Mouse (Mus musculus) kidney, adult 2 months (tissue): ENCODE data around the gene Dusp3. TPM values are rescaled to one million over a fixed set of nuclear protein-coding genes. Genes with fewer than 3 reads are reported as not detected.
A peak's percentile ranks its signal among the peaks of the same experiment; 100 is the strongest.

ENCODE experiments used
- DNase-seq: peaks from one replicate; pipeline ENCODE4 v3.0.0; 2021
- H3K27ac ChIP-seq: fragments of 200-500 bp; 2 replicates; pipeline ENCODE4 v1.5.1; 2012; ENCODE audit warnings: low read depth, low read length, control low read depth, inconsistent platforms; ENCODE audit not compliant: insufficient read depth
- H3K27me3 ChIP-seq: fragments of 200-500 bp; replicated peaks from 2 replicates; pipeline ENCODE4 v1.6.1; 2012; ENCODE audit warnings: mild to moderate bottlenecking, moderate library complexity, low read length, inconsistent platforms; ENCODE audit not compliant: control insufficient read depth, insufficient read depth
- H3K36me3 ChIP-seq: fragments of 200-500 bp; 2 replicates; pipeline ENCODE4 v1.6.1; 2012; ENCODE audit warnings: mild to moderate bottlenecking, moderate library complexity, low read length, inconsistent platforms; ENCODE audit not compliant: control insufficient read depth, insufficient read depth
- H3K4me1 ChIP-seq: fragments of 200-500 bp; 2 replicates; pipeline ENCODE4 v1.6.1; 2011; ENCODE audit warnings: low read length; ENCODE audit not compliant: control insufficient read depth, insufficient read depth
- H3K4me3 ChIP-seq: fragments of 200-500 bp; 2 replicates; pipeline ENCODE4 v1.5.1; 2011; ENCODE audit warnings: mild to moderate bottlenecking, low read depth, low read length, control low read depth; ENCODE audit not compliant: insufficient read depth
- CTCF ChIP-seq: fragments of 200-500 bp; conservative IDR thresholded peaks from 2 replicates; pipeline ENCODE4 v1.5.1; 2011; ENCODE audit warnings: low read depth, mild to moderate bottlenecking, control low read depth, low read length, moderate library complexity, mixed read lengths; ENCODE audit not compliant: insufficient read depth, insufficient read length
- POLR2A ChIP-seq: fragments of 200-500 bp; IDR thresholded peaks from one replicate; pipeline ENCODE4 v1.6.1; 2011; ENCODE audit warnings: low read depth, low read length, control low read depth
- WGBS: fragments of 180-500 bp; shearing (Covaris S2); methylation state at CpG from one replicate; pipeline ENCODE4 v1.1.7; 2018; 5-methylcytosine and 5-hydroxymethylcytosine counted together
- polyA plus RNA-seq: library from polyadenylated mRNA; depleted of rRNA; stranded (reverse); fragments of >200 nt; gene quantifications from 2 replicates; pipeline ENCODE4 v1.2.3, GENCODE M21; 2012

The Dusp3 gene
- polyA plus RNA-seq, 1 experiment = 67.8 TPM

DNA sequence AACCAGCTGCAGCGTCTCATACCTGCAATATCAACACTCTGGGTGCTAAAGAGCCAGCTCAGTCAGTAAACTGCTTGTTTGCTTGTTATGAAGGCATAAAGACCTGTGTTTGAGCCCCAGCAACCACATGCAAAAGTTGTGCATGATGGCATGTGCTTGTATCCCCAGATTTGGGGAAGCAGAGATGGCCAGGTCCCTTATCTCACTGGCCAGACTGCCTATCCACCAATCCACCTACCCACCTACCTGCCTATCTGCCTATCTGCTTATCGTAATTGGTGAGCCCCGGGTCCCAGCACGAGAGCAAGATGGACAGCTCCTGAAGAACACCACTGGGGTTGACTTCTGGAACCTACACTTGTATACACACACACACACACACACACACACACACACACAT, 42.5 kb upstream of the Dusp3 start:
- Histone ChIP-seq H3K4me3 (no peak overlapping the region), H3K4me1 (no peaks in the 10 kb centered on the region), H3K27me3 (no peaks in the 10 kb centered on the region), H3K27ac (no peak overlapping the region), H3K36me3 (no peaks in the 10 kb centered on the region)
- DNase-seq = no peak
- TF ChIP-seq CTCF (no peak), POLR2A (no peak)
- 84% methylated on average over 4 of the region's 4 CpGs for WGBS

GRCm38 (mm10) chr11:102028087-102028816, 41.4 kb upstream of the Dusp3 start, which contains the start of gene Mpp3:
Gene Mpp3 (minus strand): TSS chr11:102028461.
- no peak within 1 kb of the TSS for H3K27ac ChIP-seq

DNA sequence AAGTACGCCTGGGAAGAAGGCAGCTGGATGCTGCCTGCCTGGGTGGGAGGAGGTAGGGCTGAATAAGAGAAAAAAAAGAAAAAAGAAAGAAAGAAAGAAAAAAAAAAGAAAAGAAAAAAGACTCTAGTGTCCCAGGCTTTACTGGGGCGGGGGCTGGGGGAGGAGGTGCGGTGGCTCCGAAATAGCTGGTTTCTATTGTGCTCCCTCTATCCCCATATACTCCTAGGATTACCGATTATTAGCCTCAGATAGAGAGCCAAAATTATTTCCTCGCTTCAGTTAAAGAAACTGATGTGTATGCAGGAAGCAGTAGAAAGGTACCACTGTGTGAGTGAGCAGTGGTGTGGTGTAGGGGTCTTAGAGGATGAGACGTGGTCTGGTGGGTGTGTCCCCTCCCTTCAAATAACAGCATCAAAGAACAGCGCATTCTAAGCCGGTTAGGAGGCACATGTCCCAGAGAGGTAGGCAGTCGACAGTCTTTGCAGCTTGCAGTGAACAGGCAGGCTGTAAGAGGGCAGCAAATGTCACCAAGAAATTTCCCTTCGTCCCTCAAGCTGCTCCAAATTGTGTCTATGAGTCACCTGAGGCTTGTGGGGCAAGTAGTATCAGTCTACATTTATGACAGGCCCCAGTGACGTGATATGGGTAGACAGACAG, 40.7 kb upstream of the Dusp3 start:
- TF ChIP-seq POLR2A (no peak), CTCF (no peak)
- Histone ChIP-seq H3K36me3 (no peaks in the 10 kb centered on the region), H3K27me3 (no peaks in the 10 kb centered on the region), H3K4me3 (peak overlapping the region; percentile 76; the same call in 1 of the 2 replicates), H3K4me1 (no peaks in the 10 kb centered on the region), H3K27ac (no peak overlapping the region)
- WGBS = 17% methylated on average over 12 of the region's 12 CpGs
- DNase-seq = no peak

More at GRCm38 (mm10) chr11:102028087-102028816, 41.4 kb upstream of the Dusp3 start, which contains the start of gene Mpp3:
- Histone ChIP-seq H3K36me3 (no peaks in the 10 kb centered on the region), H3K4me1 (no peaks in the 10 kb centered on the region), H3K27me3 (no peaks in the 10 kb centered on the region), H3K4me3 (no peak within 1 kb of the TSS)
- TF ChIP-seq POLR2A (no peak), CTCF (no peak)
- DNase-seq = no peak
- 85% methylated on average over 6 of the region's 6 CpGs for WGBS

DNA sequence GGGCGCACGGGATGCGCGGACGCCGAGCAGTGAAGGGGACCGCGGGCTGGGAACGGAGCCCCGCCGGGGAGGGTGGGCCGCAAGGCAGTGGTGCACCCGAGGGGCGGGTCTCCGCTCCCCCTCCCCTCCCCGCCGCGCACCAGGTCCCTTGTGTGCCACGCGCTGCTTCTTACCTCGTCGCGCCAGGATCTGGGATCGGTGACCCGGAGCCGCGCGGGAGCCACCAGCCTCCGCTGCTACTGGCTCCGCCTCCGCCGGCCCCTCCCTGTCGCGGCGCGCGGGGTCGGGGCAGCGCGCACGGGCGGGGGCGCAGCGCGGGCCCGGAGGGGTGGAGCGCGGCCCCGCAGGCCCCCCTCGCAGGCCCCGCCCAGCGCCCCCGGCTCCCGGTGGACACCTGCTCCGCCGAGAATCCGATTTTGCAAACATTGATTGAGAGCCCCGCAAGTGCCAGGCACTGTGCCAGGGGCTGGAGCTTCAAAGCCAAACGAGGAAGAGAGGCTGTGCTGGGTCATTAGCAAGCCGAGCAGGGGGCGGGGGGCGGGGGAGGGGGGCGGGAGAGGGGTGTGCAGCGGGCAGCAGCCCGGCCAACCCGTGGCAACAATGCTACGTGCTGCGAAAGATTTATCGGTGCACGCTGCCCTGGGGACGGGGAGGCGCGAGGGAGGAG, 40.0 kb upstream of the Dusp3 start:
- H3K4me1 ChIP-seq = no peaks in the 10 kb centered on the region
- WGBS = under 1% methylated on average over 70 of the region's 73 CpGs
- no peak for TF ChIP-seq CTCF
- TF ChIP-seq POLR2A = no peak
- H3K36me3 ChIP-seq = no peaks in the 10 kb centered on the region
- no peak overlapping the region for H3K27ac ChIP-seq
- H3K27me3 ChIP-seq = no peaks in the 10 kb centered on the region
- H3K4me3 ChIP-seq = peak overlapping the region; percentile 76
- peak; percentile 77 for DNase-seq

GRCm38 (mm10) chr11:102025991-102026660, 39.3 kb upstream of the Dusp3 start:
- Histone ChIP-seq H3K27ac (no peak overlapping the region), H3K27me3 (no peaks in the 10 kb centered on the region), H3K4me1 (no peaks in the 10 kb centered on the region), H3K36me3 (no peaks in the 10 kb centered on the region), H3K4me3 (peak overlapping the region; percentile 76)
- DNase-seq = no peak
- WGBS = 15% methylated on average over 23 of the region's 23 CpGs
- no peak for TF ChIP-seq POLR2A

- Histone ChIP-seq H3K4me1 (no peaks in the 10 kb centered on the region), H3K27ac (no peak overlapping the region), H3K36me3 (no peaks in the 10 kb centered on the region), H3K4me3 (no peak overlapping the region), H3K27me3 (no peaks in the 10 kb centered on the region)
- TF ChIP-seq CTCF (no peak), POLR2A (no peak)
- DNase-seq = no peak
- WGBS = 73% methylated on average over 7 of the region's 7 CpGs
Observed at GRCm38 (mm10) chr11:102025354-102025753, 38.5 kb upstream of the Dusp3 start.

- 91% methylated on average over 4 of the region's 4 CpGs for WGBS
- Histone ChIP-seq H3K4me3 (no peak overlapping the region), H3K27me3 (no peaks in the 10 kb centered on the region), H3K4me1 (no peaks in the 10 kb centered on the region), H3K36me3 (no peaks in the 10 kb centered on the region), H3K27ac (no peak overlapping the region)
- DNase-seq = no peak
- no peak for TF ChIP-seq CTCF
- no peak for TF ChIP-seq POLR2A
Observed at GRCm38 (mm10) chr11:102024875-102025274, 38.1 kb upstream of the Dusp3 start.
